Mouse (Mus musculus) fibroblast of lung, adult 2 months (primary cell): ENCODE measurements at regions not wholly inside any gene's neighbourhood (a gene's known extent, or its start where the extent isn't known, plus 50 kb on each side); places are given as distances from the start of the nearest gene placed in this dataset.
A peak's percentile ranks its signal among the peaks of the same experiment; 100 is the strongest.

Experiments used
- DNase-seq: peaks from one replicate; pipeline ENCODE4 v3.0.0-alpha.2; 2011; ENCODE audit warnings: low read depth

- DNase-seq = no peak
Measured at GRCm38 (mm10) chr11:32978899-32979298, 154.5 kb upstream of the Smim23 start.

- no peak for DNase-seq
Measured at GRCm38 (mm10) chr11:32976572-32976971, 152.2 kb upstream of the Smim23 start.

- DNase-seq = no peak
Measured at GRCm38 (mm10) chr11:32973453-32973852, 149.0 kb upstream of the Smim23 start.

- no peak for DNase-seq
Measured at GRCm38 (mm10) chr11:32965418-32965817, 141.0 kb upstream of the Smim23 start.

- no peak for DNase-seq
Measured at GRCm38 (mm10) chr11:32963625-32964293, 139.4 kb upstream of the Smim23 start.

- no peak for DNase-seq
Measured at GRCm38 (mm10) chr11:32961600-32961999, 137.2 kb upstream of the Smim23 start.

GRCm38 (mm10) chr11:32958961-32959360 lies 134.6 kb upstream of the Smim23 start:
- no peak for DNase-seq

GRCm38 (mm10) chr11:32956993-32957392 lies 132.6 kb upstream of the Smim23 start:
- no peak for DNase-seq

- DNase-seq = no peak
Measured at GRCm38 (mm10) chr11:32952271-32952670, 127.9 kb upstream of the Smim23 start.

GRCm38 (mm10) chr11:32948132-32948531 lies 123.7 kb upstream of the Smim23 start:
- no peak for DNase-seq

GRCm38 (mm10) chr11:32946481-32947001 lies 122.1 kb upstream of the Smim23 start:
- DNase-seq = peak; percentile 66

GRCm38 (mm10) chr11:32945071-32945470 lies 120.7 kb upstream of the Smim23 start:
- no peak for DNase-seq

- DNase-seq = no peak
Measured at GRCm38 (mm10) chr11:32941331-32942009, 117.1 kb upstream of the Smim23 start.

GRCm38 (mm10) chr11:32939102-32939501 lies 114.7 kb upstream of the Smim23 start:
- DNase-seq = no peak

- DNase-seq = no peak
Measured at GRCm38 (mm10) chr11:32937167-32937566, 112.8 kb upstream of the Smim23 start.

GRCm38 (mm10) chr11:32931928-32932327 lies 107.5 kb upstream of the Smim23 start:
- DNase-seq = no peak

- DNase-seq = no peak
Measured at GRCm38 (mm10) chr11:32931018-32931417, 106.6 kb upstream of the Smim23 start.

- no peak for DNase-seq
Measured at GRCm38 (mm10) chr11:32928837-32929236, 104.4 kb upstream of the Smim23 start.

GRCm38 (mm10) chr11:32925421-32926271 lies 101.2 kb upstream of the Smim23 start:
- DNase-seq = peak; percentile 97

GRCm38 (mm10) chr11:32924932-32925331 lies 100.5 kb upstream of the Smim23 start:
- no peak for DNase-seq

- DNase-seq = no peak
Measured at GRCm38 (mm10) chr11:32913071-32913470, 88.7 kb upstream of the Smim23 start.

- DNase-seq = no peak
Measured at GRCm38 (mm10) chr11:32911791-32912190, 87.4 kb upstream of the Smim23 start.
